Mouse (Mus musculus): ENCODE results near the gene Itga9. TPM values are rescaled to one million over a fixed set of nuclear protein-coding genes. Genes with fewer than 3 reads are reported as not detected.

Gene Itga9
- 8.3 and 9.9 TPM in 2 replicates for polyA plus RNA-seq (2014; fragmentation: Nextera tagmentation; extraction: Ambion mirVana)

DNA sequence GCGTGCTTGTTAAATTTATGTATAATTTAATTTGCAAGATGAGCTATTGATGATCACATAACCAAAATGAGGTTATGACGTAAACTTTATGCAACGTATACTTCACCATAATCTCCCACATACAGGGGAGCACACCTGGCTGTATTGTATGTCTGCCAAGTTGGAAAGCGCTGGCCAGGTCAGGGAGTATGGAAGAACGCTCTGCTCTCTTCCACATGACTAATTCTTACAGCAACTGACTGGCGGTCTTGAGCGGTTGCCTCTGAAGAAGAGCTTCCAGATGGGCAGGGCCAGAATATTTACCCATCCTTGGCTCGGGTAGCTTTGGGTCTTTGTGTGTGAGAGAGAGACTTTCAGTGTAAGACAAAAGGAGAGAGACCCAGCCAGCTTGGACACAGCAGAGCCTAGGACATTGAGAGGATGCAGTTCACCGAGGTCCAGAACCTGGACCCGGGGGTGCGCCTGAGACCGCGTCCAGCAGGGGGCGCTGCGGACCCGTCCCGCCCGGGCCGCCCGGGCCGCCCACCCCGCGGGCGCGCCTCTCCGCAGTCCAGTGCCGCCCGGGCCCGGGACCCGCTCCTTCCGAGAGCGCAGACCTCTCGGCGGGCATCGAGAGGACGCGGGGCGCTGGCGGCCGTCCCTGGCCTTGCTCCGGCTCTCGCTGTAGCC is at the start of gene Itga9:
Gene Itga9 (plus strand): TSS at position 543 of the 669 bp plus-strand sequence.
- Histone ChIP-seq H3K4me2 (peak within 1 kb of the TSS; percentile 92), H3K36me3 (ENCODE audit: control insufficient read depth, insufficient read depth, low read length) (no peaks in the 10 kb centered on the region), H3K4me1 (ENCODE audit: control insufficient read depth, insufficient read depth, low read length) (peaks cover 22% of the 10 kb centered on the region), H3K9me3 (replicated peaks; ENCODE audit: control insufficient read depth, low read length) (no peaks in the 10 kb centered on the region), H3K27ac (ENCODE audit: low read depth, low read length) (peak within 1 kb of the TSS; percentile 46; the same call in 1 of the 2 replicates), H3K27me3 (ENCODE audit: control insufficient read depth, insufficient read depth, low read length) (peaks cover 19% of the 10 kb centered on the region), H3K4me3 (ENCODE audit: low read depth, low read length) (peak within 1 kb of the TSS; percentile 73), H3K9ac (ENCODE audit: low read depth, low read length) (peak within 1 kb of the TSS; percentile 83)
- WGBS (ENCODE audit: insufficient replicate concordance) = 13% methylated on average over 31 of the region's 42 CpGs
- ATAC-seq (replicated peaks; ENCODE audit: insufficient number of reproducible peaks, low FRiP score, low TSS enrichment) = peak; percentile 75

DNA sequence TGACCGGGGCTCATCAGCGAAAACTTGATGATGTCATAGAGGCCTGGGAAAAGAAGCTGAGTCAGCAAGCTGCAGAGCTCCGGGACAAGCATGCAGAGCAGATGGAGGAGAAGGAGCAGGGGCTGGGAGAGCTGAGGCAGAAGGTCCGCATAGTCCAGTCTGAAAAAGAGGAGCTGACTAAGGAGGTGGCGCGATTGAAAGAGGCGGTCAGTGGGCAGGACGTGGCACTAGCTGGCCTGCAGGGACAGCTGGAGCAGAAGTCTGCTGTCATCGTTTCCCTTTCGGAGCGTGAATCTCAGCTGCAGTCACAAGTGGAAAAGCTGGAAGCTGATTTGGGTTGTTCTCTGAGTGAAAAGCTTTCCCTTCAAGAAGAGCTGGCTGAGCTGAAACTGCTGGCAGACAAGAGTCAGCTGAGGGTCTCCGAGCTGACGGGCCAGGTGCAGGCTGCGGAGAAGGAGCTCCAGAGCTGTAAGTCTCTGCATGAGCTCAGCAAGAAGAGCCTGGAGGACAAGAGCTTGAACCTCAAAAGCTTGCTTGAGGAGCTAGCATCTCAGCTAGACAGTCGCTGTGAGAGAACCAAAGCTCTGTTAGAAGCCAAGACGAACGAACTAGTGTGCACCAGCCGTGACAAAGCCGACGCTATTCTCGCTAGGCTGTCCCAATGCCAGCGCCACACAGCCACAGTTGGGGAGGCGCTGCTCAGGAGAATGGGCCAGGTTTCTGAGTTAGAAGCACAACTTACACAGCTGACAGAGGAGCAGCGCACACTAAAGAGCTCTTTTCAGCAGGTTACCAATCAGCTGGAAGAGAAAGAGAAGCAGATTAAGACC is 49.3 kb upstream of the Itga9 start:
- Histone ChIP-seq H3K27me3 (ENCODE audit: control insufficient read depth, insufficient read depth, low read length) (no peaks in the 10 kb centered on the region), H3K36me3 (ENCODE audit: control insufficient read depth, insufficient read depth, low read length) (peaks cover 53% of the 10 kb centered on the region), H3K9me3 (replicated peaks; ENCODE audit: control insufficient read depth, low read length) (no peaks in the 10 kb centered on the region), H3K4me2 (no peak overlapping the region), H3K4me3 (ENCODE audit: low read depth, low read length) (no peak overlapping the region), H3K4me1 (ENCODE audit: control insufficient read depth, insufficient read depth, low read length) (no peaks in the 10 kb centered on the region), H3K27ac (ENCODE audit: low read depth, low read length) (no peak overlapping the region), H3K9ac (ENCODE audit: low read depth, low read length) (no peak overlapping the region)
- no peak for ATAC-seq (replicated peaks; ENCODE audit: insufficient number of reproducible peaks, low FRiP score, low TSS enrichment)
- WGBS (ENCODE audit: insufficient replicate concordance) = 85% methylated on average over 24 of the region's 24 CpGs

GRCm38 (mm10) chr9:118563356-118563755 is 43.1 kb upstream of the Itga9 start:
- no peak for ATAC-seq (replicated peaks; ENCODE audit: insufficient number of reproducible peaks, low FRiP score, low TSS enrichment)
- no peaks in the 10 kb centered on the region for H3K4me1 ChIP-seq (ENCODE audit: control insufficient read depth, insufficient read depth, low read length)

DNA sequence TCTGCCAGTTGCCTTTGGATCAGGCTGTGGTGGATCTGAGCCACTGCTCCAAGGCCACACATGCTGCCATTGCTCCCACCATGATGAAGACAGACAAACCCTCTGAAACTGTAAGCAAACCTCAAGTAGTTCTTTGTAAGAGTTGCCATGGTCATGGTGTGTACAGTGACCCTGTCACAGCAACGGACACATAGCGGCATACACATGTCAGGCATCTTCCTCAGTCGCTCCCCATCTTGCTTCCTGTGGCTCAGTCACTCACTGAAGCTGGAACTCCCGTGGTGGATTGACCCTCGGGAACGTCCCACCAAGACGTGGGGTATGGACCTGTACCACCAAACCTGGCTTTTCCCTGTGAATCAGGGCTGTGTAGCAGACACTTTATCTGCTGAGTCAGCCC is 42.6 kb upstream of the Itga9 start:
- H3K9ac ChIP-seq (ENCODE audit: low read depth, low read length) = no peak overlapping the region
- H3K27me3 ChIP-seq (ENCODE audit: control insufficient read depth, insufficient read depth, low read length) = no peaks in the 10 kb centered on the region
- no peaks in the 10 kb centered on the region for H3K9me3 ChIP-seq (replicated peaks; ENCODE audit: control insufficient read depth, low read length)
- peaks cover 52% of the 10 kb centered on the region for H3K36me3 ChIP-seq (ENCODE audit: control insufficient read depth, insufficient read depth, low read length)
- no peaks in the 10 kb centered on the region for H3K4me1 ChIP-seq (ENCODE audit: control insufficient read depth, insufficient read depth, low read length)
- 91% methylated on average over 7 of the region's 7 CpGs for WGBS (ENCODE audit: insufficient replicate concordance)
- no peak overlapping the region for H3K4me3 ChIP-seq (ENCODE audit: low read depth, low read length)
- no peak overlapping the region for H3K27ac ChIP-seq (ENCODE audit: low read depth, low read length)
- no peak overlapping the region for H3K4me2 ChIP-seq
- no peak for ATAC-seq (replicated peaks; ENCODE audit: insufficient number of reproducible peaks, low FRiP score, low TSS enrichment)

More at GRCm38 (mm10) chr9:118563356-118563755, 43.1 kb upstream of the Itga9 start:
- H3K27ac ChIP-seq (ENCODE audit: low read depth, low read length) = no peak overlapping the region
- no peak overlapping the region for H3K9ac ChIP-seq (ENCODE audit: low read depth, low read length)
- peaks cover 51% of the 10 kb centered on the region for H3K36me3 ChIP-seq (ENCODE audit: control insufficient read depth, insufficient read depth, low read length)
- H3K27me3 ChIP-seq (ENCODE audit: control insufficient read depth, insufficient read depth, low read length) = no peaks in the 10 kb centered on the region
- H3K9me3 ChIP-seq (replicated peaks; ENCODE audit: control insufficient read depth, low read length) = no peaks in the 10 kb centered on the region
- 96% methylated on average over 11 of the region's 11 CpGs for WGBS (ENCODE audit: insufficient replicate concordance)
- H3K4me3 ChIP-seq (ENCODE audit: low read depth, low read length) = no peak overlapping the region
- H3K4me2 ChIP-seq = no peak overlapping the region

GRCm38 (mm10) chr9:118564696-118565095 is 41.8 kb upstream of the Itga9 start:
- no peak overlapping the region for H3K4me2 ChIP-seq
- no peaks in the 10 kb centered on the region for H3K27me3 ChIP-seq (ENCODE audit: control insufficient read depth, insufficient read depth, low read length)
- no peak overlapping the region for H3K27ac ChIP-seq (ENCODE audit: low read depth, low read length)
- H3K4me1 ChIP-seq (ENCODE audit: control insufficient read depth, insufficient read depth, low read length) = no peaks in the 10 kb centered on the region
- H3K9ac ChIP-seq (ENCODE audit: low read depth, low read length) = no peak overlapping the region
- no peaks in the 10 kb centered on the region for H3K9me3 ChIP-seq (replicated peaks; ENCODE audit: control insufficient read depth, low read length)
- no peak overlapping the region for H3K4me3 ChIP-seq (ENCODE audit: low read depth, low read length)
- peaks cover 54% of the 10 kb centered on the region for H3K36me3 ChIP-seq (ENCODE audit: control insufficient read depth, insufficient read depth, low read length)
- ATAC-seq (replicated peaks; ENCODE audit: insufficient number of reproducible peaks, low FRiP score, low TSS enrichment) = no peak
- whole genome bisulfite sequencing (ENCODE audit: insufficient replicate concordance) = 91% methylated on average over 16 of the region's 16 CpGs

DNA sequence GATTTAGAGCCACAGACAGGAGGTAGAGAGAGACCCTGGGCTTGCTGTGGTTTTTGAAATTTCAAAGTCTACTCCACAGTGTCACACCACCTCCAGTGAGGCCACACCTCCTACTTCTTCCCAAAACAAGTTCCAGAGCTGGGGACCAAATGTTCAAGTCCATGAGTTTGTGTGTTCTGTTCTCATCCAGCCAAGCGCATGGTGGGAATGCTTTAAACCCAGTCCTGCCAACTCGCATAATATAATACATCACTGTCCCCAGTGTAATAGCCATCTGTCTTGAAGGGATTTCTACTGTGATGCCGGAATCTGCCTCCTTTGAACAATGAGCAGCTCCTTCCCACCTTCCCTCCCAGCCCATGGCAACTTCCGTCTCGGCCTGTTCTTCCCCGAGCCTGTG is 37.2 kb upstream of the Itga9 start:
- Histone ChIP-seq H3K9ac (ENCODE audit: low read depth, low read length) (no peak overlapping the region), H3K4me3 (ENCODE audit: low read depth, low read length) (no peak overlapping the region), H3K4me1 (ENCODE audit: control insufficient read depth, insufficient read depth, low read length) (no peaks in the 10 kb centered on the region), H3K27me3 (ENCODE audit: control insufficient read depth, insufficient read depth, low read length) (no peaks in the 10 kb centered on the region), H3K9me3 (replicated peaks; ENCODE audit: control insufficient read depth, low read length) (no peaks in the 10 kb centered on the region), H3K4me2 (no peak overlapping the region), H3K36me3 (ENCODE audit: control insufficient read depth, insufficient read depth, low read length) (peaks cover 26% of the 10 kb centered on the region), H3K27ac (ENCODE audit: low read depth, low read length) (no peak overlapping the region)
- no peak for ATAC-seq (replicated peaks; ENCODE audit: insufficient number of reproducible peaks, low FRiP score, low TSS enrichment)
- 83% methylated on average over 6 of the region's 6 CpGs for WGBS (ENCODE audit: insufficient replicate concordance)

DNA sequence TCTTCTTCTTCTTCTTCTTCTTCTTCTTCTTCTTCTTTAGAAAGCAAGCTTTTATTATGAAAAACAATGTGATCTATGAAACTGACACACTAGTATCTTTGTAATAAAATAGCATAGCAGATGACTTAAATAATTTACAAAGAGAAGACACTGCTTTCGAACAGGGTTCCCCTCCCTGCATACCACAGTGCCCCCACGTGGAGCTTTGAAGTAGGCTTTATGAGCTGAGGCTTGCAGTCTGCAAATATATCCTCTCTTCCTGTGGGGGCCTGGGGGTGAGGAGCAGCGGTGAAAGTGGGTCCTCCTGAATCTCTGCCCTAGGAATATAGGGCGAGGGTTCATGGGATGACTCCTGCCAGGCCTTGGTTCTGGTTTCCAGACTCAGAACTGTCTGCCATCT is 35.6 kb upstream of the Itga9 start:
- Histone ChIP-seq H3K4me1 (ENCODE audit: control insufficient read depth, insufficient read depth, low read length) (no peaks in the 10 kb centered on the region), H3K9ac (ENCODE audit: low read depth, low read length) (no peak overlapping the region), H3K27ac (ENCODE audit: low read depth, low read length) (no peak overlapping the region), H3K4me3 (ENCODE audit: low read depth, low read length) (no peak overlapping the region), H3K9me3 (replicated peaks; ENCODE audit: control insufficient read depth, low read length) (no peaks in the 10 kb centered on the region), H3K4me2 (no peak overlapping the region), H3K36me3 (ENCODE audit: control insufficient read depth, insufficient read depth, low read length) (peaks cover 29% of the 10 kb centered on the region), H3K27me3 (ENCODE audit: control insufficient read depth, insufficient read depth, low read length) (no peaks in the 10 kb centered on the region)
- no peak for ATAC-seq (replicated peaks; ENCODE audit: insufficient number of reproducible peaks, low FRiP score, low TSS enrichment)
- WGBS (ENCODE audit: insufficient replicate concordance) = 69% methylated on average over 4 of the region's 4 CpGs

DNA sequence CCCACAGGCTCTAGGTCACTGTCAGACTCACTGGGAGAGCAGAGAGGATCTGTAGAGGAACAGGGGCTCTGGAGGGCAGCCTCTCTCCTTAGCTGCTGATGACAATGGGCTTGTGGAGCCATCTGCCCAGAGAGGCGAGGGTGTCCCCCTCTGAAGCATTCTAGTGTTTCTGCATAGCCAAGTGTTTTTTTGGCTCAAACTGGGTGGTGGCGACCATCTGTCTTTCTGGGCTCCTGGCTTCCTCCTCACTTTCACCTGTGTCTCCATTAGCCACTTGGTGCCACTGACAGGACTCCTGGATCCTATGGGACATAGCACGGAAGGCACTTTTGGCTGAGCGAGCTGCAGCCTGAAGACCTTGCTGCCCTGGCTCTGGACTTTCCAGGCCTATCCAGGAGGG is 34.8 kb upstream of the Itga9 start:
- Histone ChIP-seq H3K27me3 (ENCODE audit: control insufficient read depth, insufficient read depth, low read length) (no peaks in the 10 kb centered on the region), H3K36me3 (ENCODE audit: control insufficient read depth, insufficient read depth, low read length) (peaks cover 25% of the 10 kb centered on the region)

More for the DNA sequence above, 34.8 kb upstream of the Itga9 start:
- no peak overlapping the region for H3K27ac ChIP-seq (ENCODE audit: low read depth, low read length)
- no peak overlapping the region for H3K9ac ChIP-seq (ENCODE audit: low read depth, low read length)
- no peak for ATAC-seq (replicated peaks; ENCODE audit: insufficient number of reproducible peaks, low FRiP score, low TSS enrichment)
- no peaks in the 10 kb centered on the region for H3K9me3 ChIP-seq (replicated peaks; ENCODE audit: control insufficient read depth, low read length)
- H3K4me3 ChIP-seq (ENCODE audit: low read depth, low read length) = no peak overlapping the region
- H3K4me2 ChIP-seq = no peak overlapping the region
- 84% methylated on average over 4 of the region's 4 CpGs for WGBS (ENCODE audit: insufficient replicate concordance)
- no peaks in the 10 kb centered on the region for H3K4me1 ChIP-seq (ENCODE audit: control insufficient read depth, insufficient read depth, low read length)
